Mouse (Mus musculus): ENCODE data around the gene Stambp. TPM values are rescaled to one million over a fixed set of nuclear protein-coding genes. Genes with fewer than 3 reads are reported as not detected.

Stambp gene
- 3.3 and 3.7 TPM in 2 replicates for polyA plus RNA-seq (2012; ENCODE audit: insufficient read depth, low replicate concordance)

DNA sequence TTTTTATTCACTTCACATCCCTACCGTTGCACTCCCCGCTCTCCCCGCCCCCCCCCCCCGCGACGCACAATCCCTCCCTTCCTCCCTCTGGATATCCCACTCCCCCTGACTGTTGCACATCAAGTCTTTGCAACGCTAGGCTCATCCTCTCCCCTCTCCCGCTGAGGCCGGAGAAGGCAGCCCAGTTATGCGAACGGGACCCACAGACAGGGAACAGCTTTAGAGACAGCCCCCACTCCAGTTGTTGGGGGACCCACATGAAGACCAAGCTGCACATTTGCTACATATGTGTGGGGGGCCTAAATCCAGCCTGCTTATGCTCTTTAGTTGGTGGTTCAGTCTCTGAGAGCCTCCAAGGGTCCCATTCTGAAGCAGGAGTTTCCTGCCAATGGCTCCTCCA is at the start of gene Stambp:
TSS of gene Stambp (minus strand) at position 59 of the 400 bp plus-strand sequence.
- Histone ChIP-seq H3K9me3 (no peaks in the 10 kb centered on the region), H3K4me3 (replicated peaks) (peak within 1 kb of the TSS; percentile 96), H3K36me3 (replicated peaks; ENCODE audit: low read length) (peaks cover 26% of the 10 kb centered on the region), H3K27me3 (replicated peaks) (peaks cover 17% of the 10 kb centered on the region), H3K4me1 (peaks cover 47% of the 10 kb centered on the region)
- TF ChIP-seq GATA1 (IDR thresholded peaks at IDR 0.05; ENCODE audit: borderline replicate concordance, low read length) (no peak), FLI1 (IDR thresholded peaks at IDR 0.05; ENCODE audit: low read length) (no peak)

DNA sequence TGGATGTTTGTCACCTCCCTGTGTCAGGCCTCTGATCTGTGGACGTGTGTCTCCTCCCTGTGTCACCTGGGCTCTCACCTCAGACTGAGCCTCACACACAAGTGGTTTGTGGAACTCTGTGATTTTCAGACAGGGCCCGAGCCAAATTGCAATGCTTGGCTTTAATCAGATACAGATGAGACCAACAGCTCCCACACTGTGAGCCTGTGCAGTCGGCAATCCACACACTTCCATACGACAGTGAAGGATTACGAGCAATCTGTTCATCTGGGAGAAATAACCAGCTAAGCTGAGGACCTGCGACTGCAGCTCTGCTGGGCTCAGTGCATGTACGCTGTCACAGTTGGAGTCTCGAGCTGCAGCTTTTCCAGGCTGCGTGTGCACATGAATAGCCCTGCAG is 47.4 kb upstream of the Stambp start:
- H3K4me3 ChIP-seq (replicated peaks): no peak overlapping the region
- H3K27me3 ChIP-seq (replicated peaks): peaks cover 47% of the 10 kb centered on the region
- no peak for TF ChIP-seq FLI1 (IDR thresholded peaks at IDR 0.05; ENCODE audit: low read length)
- TF ChIP-seq GATA1 (IDR thresholded peaks at IDR 0.05; ENCODE audit: borderline replicate concordance, low read length): no peak
- H3K9me3 ChIP-seq: no peaks in the 10 kb centered on the region
- peaks cover 11% of the 10 kb centered on the region for H3K4me1 ChIP-seq
- H3K36me3 ChIP-seq (replicated peaks; ENCODE audit: low read length): no peaks in the 10 kb centered on the region

DNA sequence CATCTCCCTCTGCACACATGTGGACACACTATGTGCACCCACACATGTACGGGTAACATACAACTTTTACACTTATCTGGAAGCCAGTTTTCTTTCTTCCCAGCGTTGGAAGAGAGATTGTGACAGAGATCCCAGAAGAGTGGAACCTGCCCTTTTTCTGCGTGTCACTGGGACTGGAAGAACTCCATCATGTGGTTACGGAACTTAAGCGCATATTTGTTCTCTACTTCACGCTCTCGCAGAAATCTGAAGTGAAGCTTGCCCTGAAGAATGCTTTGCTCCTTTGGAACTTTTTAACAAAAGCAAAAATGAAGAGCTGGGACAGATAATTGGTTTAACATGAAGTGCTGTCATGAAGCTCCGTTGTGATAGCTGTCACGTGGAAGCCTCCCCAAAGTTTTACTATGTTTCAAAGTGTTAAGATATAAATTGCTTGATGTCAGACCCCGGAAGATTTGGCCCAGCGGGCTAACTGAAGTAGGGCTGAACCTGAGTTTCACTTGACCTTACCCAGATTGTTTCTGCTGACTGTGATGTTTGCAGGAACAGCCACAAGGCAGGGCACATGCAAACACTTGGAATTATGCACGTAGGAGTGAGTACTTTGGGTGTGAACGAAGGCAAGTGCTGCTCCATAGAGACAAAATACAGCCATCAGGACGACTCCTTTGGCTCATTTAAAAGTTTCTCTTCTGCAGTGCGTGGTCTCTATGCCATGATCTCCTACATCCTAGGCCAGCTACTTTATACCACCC is 45.2 kb upstream of the Stambp start:
- peaks cover 56% of the 10 kb centered on the region for H3K27me3 ChIP-seq (replicated peaks)
- TF ChIP-seq FLI1 (IDR thresholded peaks at IDR 0.05; ENCODE audit: low read length): no peak
- no peak overlapping the region for H3K4me3 ChIP-seq (replicated peaks)
- no peaks in the 10 kb centered on the region for H3K9me3 ChIP-seq
- H3K4me1 ChIP-seq: peaks cover 16% of the 10 kb centered on the region
- H3K36me3 ChIP-seq (replicated peaks; ENCODE audit: low read length): no peaks in the 10 kb centered on the region

DNA sequence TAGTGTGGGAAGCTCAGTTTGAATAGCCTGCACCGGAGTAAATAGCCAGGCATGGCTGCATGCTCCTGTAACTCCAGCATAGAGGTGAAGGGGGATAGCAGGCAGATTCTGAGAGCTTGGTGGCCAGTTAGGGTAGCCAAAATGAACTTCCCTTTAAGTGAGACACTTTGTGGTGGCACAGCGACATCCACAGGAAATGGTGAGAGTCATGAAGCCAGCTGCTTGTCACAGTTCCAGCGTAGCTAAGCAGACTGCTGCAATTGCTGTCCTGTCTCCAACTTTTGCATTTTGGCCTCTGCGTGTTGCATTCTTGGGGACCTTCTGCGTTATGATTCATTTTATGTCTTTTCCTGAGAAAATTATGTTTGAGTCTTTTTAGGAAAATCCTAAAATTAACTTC is 44.0 kb upstream of the Stambp start:
- no peaks in the 10 kb centered on the region for H3K36me3 ChIP-seq (replicated peaks; ENCODE audit: low read length)
- no peak for TF ChIP-seq FLI1 (IDR thresholded peaks at IDR 0.05; ENCODE audit: low read length)
- TF ChIP-seq GATA1 (IDR thresholded peaks at IDR 0.05; ENCODE audit: borderline replicate concordance, low read length): no peak

DNA sequence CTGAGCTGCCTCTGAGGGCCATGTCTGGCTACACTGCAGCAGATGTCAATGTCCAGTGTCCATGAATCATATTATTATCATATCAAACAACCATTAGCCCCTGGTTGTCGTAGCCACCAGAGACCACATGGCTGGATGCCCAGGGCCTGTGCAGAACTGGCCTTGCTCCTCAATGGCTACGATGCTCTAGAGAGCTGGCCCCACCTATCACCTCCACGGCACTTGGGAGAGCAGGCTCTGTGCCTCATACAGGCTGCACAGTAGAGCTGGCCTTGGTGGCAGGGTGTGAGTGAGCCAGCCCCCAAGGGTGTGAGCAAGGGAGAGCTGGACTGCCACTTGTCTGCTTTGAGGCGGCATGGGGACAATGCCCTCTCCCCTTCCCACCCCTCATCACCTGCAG is 41.9 kb upstream of the Stambp start:
- peaks cover 22% of the 10 kb centered on the region for H3K4me1 ChIP-seq
- peaks cover 64% of the 10 kb centered on the region for H3K27me3 ChIP-seq (replicated peaks)
- no peak overlapping the region for H3K4me3 ChIP-seq (replicated peaks)
- no peak for TF ChIP-seq GATA1 (IDR thresholded peaks at IDR 0.05; ENCODE audit: borderline replicate concordance, low read length)
- no peak for TF ChIP-seq FLI1 (IDR thresholded peaks at IDR 0.05; ENCODE audit: low read length)
- H3K9me3 ChIP-seq: no peaks in the 10 kb centered on the region
- H3K36me3 ChIP-seq (replicated peaks; ENCODE audit: low read length): no peaks in the 10 kb centered on the region

More for the DNA sequence above, 44.0 kb upstream of the Stambp start:
- Histone ChIP-seq H3K9me3 (no peaks in the 10 kb centered on the region), H3K4me3 (replicated peaks) (no peak overlapping the region), H3K27me3 (replicated peaks) (peaks cover 52% of the 10 kb centered on the region), H3K4me1 (peaks cover 17% of the 10 kb centered on the region)

DNA sequence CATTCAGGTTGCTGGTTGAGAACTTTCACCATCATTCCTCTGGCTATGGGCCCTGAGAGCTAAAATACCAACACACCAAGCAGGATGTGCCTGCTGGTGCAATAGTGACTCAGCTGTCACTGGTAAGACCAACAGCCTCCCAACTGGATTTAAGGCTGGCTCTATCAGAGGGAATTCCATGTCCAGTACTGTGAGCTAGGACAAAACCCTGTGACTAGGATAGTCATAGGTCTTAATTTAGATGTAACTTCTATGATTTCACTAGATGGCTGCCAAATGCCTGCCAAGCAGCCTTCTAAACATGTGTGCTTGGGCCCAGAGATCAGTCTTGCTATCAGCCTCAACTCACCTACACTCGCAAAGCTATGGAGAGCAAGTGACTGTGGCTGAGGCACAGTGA is 40.4 kb upstream of the Stambp start:
- Histone ChIP-seq H3K9me3 (no peaks in the 10 kb centered on the region), H3K27me3 (replicated peaks) (peaks cover 56% of the 10 kb centered on the region), H3K4me3 (replicated peaks) (no peak overlapping the region), H3K4me1 (peaks cover 26% of the 10 kb centered on the region), H3K36me3 (replicated peaks; ENCODE audit: low read length) (no peaks in the 10 kb centered on the region)
- TF ChIP-seq GATA1 (IDR thresholded peaks at IDR 0.05; ENCODE audit: borderline replicate concordance, low read length) (no peak), FLI1 (IDR thresholded peaks at IDR 0.05; ENCODE audit: low read length) (no peak)

DNA sequence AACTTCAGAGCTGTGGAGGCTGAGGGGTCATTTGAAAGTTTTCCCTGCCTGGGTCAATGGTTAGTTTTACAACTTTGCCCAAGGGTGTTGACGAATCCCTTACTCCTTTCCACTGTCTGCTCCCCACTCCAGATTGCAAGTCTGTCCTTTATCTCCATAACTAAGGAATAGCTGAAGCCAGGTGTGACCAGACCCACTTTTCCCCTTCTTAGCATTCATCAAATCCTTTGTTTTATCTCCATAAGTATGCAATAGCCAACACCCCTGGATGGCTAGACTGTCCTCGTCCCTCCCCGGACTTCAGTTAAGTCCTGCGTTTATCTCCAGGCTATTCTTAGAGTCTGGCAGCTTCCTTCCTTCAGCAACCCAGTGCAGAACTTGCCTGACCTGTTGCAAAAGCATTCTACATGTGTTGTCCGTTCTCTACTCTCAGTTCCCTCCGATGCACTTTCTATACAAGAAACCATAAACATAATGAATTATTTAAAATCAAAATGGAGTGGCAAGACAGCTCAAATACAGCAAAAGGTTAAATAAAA is 27.2 kb upstream of the Stambp start:
- Histone ChIP-seq H3K4me1 (peaks cover 22% of the 10 kb centered on the region), H3K36me3 (replicated peaks; ENCODE audit: low read length) (no peaks in the 10 kb centered on the region), H3K4me3 (replicated peaks) (peak overlapping the region; percentile 68), H3K9me3 (no peaks in the 10 kb centered on the region), H3K27me3 (replicated peaks) (peaks cover 7% of the 10 kb centered on the region)
- TF ChIP-seq FLI1 (IDR thresholded peaks at IDR 0.05; ENCODE audit: low read length) (no peak), GATA1 (IDR thresholded peaks at IDR 0.05; ENCODE audit: borderline replicate concordance, low read length) (no peak)

DNA sequence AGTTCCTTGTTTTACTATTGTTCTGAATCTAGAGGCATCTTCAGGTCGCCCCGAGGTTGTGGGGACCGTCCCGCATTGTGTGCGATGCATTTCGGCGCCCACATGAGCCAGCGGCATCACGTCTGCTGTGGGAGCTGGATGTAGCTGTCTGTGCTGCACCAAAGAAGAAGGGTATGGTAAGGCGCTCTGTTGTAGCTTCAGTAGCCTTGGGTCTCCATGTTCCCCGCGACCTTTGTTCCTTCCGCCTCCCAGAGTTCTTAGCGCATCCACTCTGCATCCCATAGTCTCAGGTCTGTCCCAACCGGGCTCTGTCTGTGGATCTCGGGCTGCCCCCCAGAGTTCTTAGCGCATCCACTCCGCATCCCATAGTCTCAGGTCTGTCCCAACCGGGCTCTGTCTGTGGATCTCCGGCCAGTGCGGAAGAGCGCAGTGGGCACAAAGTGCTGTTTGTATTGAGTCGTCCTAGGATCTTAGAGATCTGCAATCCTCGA is 26.6 kb upstream of the Stambp start:
- peak overlapping the region; percentile 83 for H3K4me3 ChIP-seq (replicated peaks)
- H3K4me1 ChIP-seq: peaks cover 22% of the 10 kb centered on the region
- no peaks in the 10 kb centered on the region for H3K9me3 ChIP-seq
- H3K36me3 ChIP-seq (replicated peaks; ENCODE audit: low read length): no peaks in the 10 kb centered on the region
- TF ChIP-seq GATA1 (IDR thresholded peaks at IDR 0.05; ENCODE audit: borderline replicate concordance, low read length) (no peak), FLI1 (IDR thresholded peaks at IDR 0.05; ENCODE audit: low read length) (no peak)
- peaks cover 7% of the 10 kb centered on the region for H3K27me3 ChIP-seq (replicated peaks)

DNA sequence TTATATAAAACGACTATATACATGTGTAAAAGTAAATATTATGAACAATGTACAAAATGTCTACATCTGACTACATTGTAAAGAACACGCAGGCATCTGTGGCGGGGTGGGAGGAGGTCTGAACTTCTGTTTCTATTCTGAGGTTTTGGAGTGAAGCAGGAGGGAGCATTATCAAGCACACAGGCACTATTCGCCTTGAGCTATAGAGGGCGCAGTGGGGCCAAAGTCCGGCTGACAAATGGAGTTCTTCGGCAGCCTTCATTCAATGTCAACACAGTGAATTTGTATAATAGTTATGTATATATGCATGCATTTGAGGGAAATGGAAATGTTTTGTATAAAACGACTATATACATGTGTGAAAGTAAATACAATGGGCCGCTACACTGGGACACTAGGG is 26.1 kb upstream of the Stambp start:
- Histone ChIP-seq H3K4me1 (peaks cover 26% of the 10 kb centered on the region), H3K36me3 (replicated peaks; ENCODE audit: low read length) (no peaks in the 10 kb centered on the region), H3K27me3 (replicated peaks) (peaks cover 10% of the 10 kb centered on the region), H3K4me3 (replicated peaks) (peak overlapping the region; percentile 83), H3K9me3 (no peaks in the 10 kb centered on the region)
- TF ChIP-seq FLI1 (IDR thresholded peaks at IDR 0.05; ENCODE audit: low read length) (no peak), GATA1 (IDR thresholded peaks at IDR 0.05; ENCODE audit: borderline replicate concordance, low read length) (no peak)

DNA sequence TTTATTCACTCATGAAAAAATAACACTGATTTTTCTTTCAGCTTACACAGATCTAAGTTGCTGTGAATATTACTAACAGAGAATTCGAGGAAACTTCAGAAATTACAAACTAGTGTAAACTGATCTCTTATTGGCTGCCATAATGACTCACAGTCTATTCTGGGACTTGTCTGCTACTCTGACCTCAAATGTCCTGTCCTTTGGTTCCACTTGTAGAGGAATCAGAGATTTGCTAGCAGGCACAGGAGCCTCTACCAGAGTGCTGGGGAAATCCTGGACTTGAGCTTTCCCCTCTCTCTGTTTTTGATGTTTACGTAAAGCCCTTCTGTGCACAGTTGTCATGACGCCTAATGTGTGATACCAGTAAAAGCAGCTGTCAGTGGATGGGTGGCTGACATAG is 25.5 kb upstream of the Stambp start:
- TF ChIP-seq GATA1 (IDR thresholded peaks at IDR 0.05; ENCODE audit: borderline replicate concordance, low read length): no peak
- no peak for TF ChIP-seq FLI1 (IDR thresholded peaks at IDR 0.05; ENCODE audit: low read length)
- Histone ChIP-seq H3K9me3 (no peaks in the 10 kb centered on the region), H3K36me3 (replicated peaks; ENCODE audit: low read length) (no peaks in the 10 kb centered on the region), H3K27me3 (replicated peaks) (peaks cover 12% of the 10 kb centered on the region), H3K4me3 (replicated peaks) (no peak overlapping the region), H3K4me1 (peaks cover 26% of the 10 kb centered on the region)

All from megakaryocyte, embryonic 14.5 days (primary cell).